Mouse (Mus musculus) forebrain, embryonic 15.5 days (tissue): ENCODE measurements at regions not wholly inside any gene's neighbourhood (a gene's known extent, or its start where the extent isn't known, plus 50 kb on each side); places are given as distances from the start of the nearest gene placed in this dataset.

Experiments used
- ATAC-seq: fragments of 200-750 bp; cut with Nextera tagmentation; replicated peaks from 2 replicates; pipeline ENCODE4 v1.8.0; 2017; ENCODE audit warnings: mild to moderate bottlenecking, moderate TSS enrichment, moderate library complexity
- H3K27ac ChIP-seq: fragments of 300-500 bp; sonication (generic); replicated peaks from 2 replicates; pipeline ENCODE4 v1.5.1; 2015; ENCODE audit warnings: mild to moderate bottlenecking, inconsistent platforms
- H3K27me3 ChIP-seq: fragments of 300-500 bp; sonication (generic); 2 replicates; pipeline ENCODE4 v1.6.1; 2015; ENCODE audit warnings: inconsistent platforms
- H3K36me3 ChIP-seq: fragments of 300-500 bp; sonication (generic); 2 replicates; pipeline ENCODE4 v1.6.1; 2015; ENCODE audit warnings: mild to moderate bottlenecking, inconsistent platforms
- H3K4me1 ChIP-seq: fragments of 300-500 bp; sonication (generic); 2 replicates; pipeline ENCODE4 v1.6.1; 2015; ENCODE audit warnings: inconsistent platforms
- H3K4me2 ChIP-seq: fragments of 300-500 bp; sonication (generic); replicated peaks from 2 replicates; pipeline ENCODE4 v1.6.1; 2015; ENCODE audit warnings: mild to moderate bottlenecking, inconsistent platforms
- H3K4me3 ChIP-seq: fragments of 300-500 bp; sonication (generic); 2 replicates; pipeline ENCODE4 v1.5.1; 2015; ENCODE audit warnings: mild to moderate bottlenecking, inconsistent platforms
- H3K9ac ChIP-seq: fragments of 300-500 bp; sonication (generic); replicated peaks from 2 replicates; pipeline ENCODE4 v1.6.1; 2015; ENCODE audit warnings: mild to moderate bottlenecking, inconsistent platforms
- H3K9me3 ChIP-seq: fragments of 300-500 bp; sonication (generic); 2 replicates; pipeline ENCODE4 v1.6.1; 2016; ENCODE audit warnings: inconsistent platforms
- WGBS: fragments of 180-500 bp; shearing (Covaris S2); methylation state at CpG from one replicate; pipeline ENCODE4 v1.1.7; 2015; ENCODE audit warnings: mixed read lengths; 5-methylcytosine and 5-hydroxymethylcytosine counted together

DNA sequence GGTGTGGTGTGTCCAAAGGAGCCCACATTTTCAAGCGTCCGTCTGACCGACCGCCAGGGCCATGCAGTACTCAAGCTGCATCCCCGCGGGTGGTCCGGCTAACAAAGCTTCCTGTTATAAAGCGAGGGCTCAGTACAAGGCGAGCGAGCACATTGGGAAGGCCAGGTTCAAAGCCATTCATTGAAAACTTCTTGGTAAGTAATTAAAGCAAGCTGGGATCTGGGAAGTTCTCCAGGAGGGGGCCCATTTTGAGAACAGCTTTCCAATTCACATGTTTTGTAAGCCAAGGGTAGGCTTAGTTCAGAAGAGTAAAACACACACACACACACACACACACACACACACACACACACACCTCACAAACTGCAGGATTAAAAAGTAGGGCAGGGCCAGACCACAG, 57.3 kb upstream of the Prep start:
- Histone ChIP-seq H3K4me3 (no peak overlapping the region), H3K4me1 (peaks cover 6% of the 10 kb centered on the region; the same call in 1 of the 2 replicates), H3K9me3 (no peaks in the 10 kb centered on the region), H3K9ac (no peak overlapping the region), H3K27me3 (peaks cover 12% of the 10 kb centered on the region; the same call in 1 of the 2 replicates), H3K4me2 (no peak overlapping the region), H3K27ac (no peak overlapping the region), H3K36me3 (no peaks in the 10 kb centered on the region)
- WGBS = under 1% methylated on average over 10 of the region's 10 CpGs
- ATAC-seq = peak; percentile 97

DNA sequence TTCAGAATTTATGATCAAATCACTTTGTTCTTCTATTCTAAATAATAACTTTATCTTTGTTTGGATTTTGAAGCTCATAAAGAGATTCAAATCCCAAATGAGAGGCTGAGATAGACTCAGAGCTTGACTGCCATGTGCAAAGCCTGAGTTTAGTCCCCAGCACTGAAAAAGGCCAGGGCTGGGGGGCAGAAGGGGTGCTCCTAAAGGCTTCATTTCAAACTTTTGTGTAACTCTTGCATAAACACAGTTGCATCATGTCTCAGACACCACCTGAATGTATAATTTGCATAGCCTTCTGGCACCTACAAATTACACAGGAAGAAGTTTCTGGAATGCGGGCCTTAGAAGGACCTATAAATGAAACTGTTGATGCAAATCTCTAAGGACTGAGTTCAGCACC, 57.8 kb upstream of the Prep start:
- Histone ChIP-seq H3K27me3 (peaks cover 12% of the 10 kb centered on the region; the same call in 1 of the 2 replicates), H3K4me3 (no peak overlapping the region), H3K9me3 (no peaks in the 10 kb centered on the region), H3K9ac (no peak overlapping the region), H3K4me1 (peaks cover 6% of the 10 kb centered on the region; the same call in 1 of the 2 replicates), H3K27ac (no peak overlapping the region), H3K36me3 (no peaks in the 10 kb centered on the region), H3K4me2 (no peak overlapping the region)
- ATAC-seq = peak; percentile 66
- WGBS = 25% methylated on average over 1 of the region's 1 CpGs

DNA sequence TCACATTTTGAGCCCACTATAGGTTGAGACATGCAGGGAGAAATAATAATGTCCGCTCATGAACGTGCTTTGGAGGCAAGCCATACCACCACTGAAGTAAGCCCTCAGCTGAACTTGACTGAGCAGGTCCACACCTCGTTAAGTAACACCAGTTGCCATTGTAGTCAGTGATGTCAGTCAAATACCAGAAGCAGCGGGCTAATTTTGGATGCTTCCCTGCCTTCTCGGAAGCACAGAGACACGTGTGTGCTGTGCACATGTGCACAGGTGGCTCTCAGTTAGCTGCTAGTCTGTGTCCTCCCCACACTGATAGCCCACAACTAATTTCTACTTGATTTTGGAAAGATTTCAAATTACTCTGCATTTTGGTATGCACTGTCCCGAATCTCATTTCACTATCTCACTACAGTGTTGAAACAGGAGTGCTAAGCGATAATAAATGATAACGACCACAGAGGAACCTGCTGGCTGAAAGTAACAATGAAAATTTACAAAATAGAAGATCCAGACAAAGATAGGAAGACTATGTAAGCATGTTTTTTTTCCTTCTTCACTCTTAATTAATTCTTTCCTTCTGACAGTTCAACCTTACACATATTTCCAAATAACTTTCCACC, 62.9 kb upstream of the Prep start:
- WGBS = 52% methylated on average over 9 of the region's 9 CpGs
- H3K4me1 ChIP-seq = peaks cover 12% of the 10 kb centered on the region

GRCm38 (mm10) chr10:45003344-45003681, 63.7 kb upstream of the Prep start:
- 45% methylated on average over 2 of the region's 2 CpGs for WGBS
- Histone ChIP-seq H3K27ac (no peak overlapping the region), H3K4me2 (no peak overlapping the region), H3K9me3 (no peaks in the 10 kb centered on the region), H3K36me3 (no peaks in the 10 kb centered on the region), H3K4me3 (no peak overlapping the region), H3K4me1 (peaks cover 11% of the 10 kb centered on the region), H3K27me3 (peaks cover 10% of the 10 kb centered on the region; the same call in 1 of the 2 replicates), H3K9ac (no peak overlapping the region)
- ATAC-seq = no peak

More for the DNA sequence above, 62.9 kb upstream of the Prep start:
- Histone ChIP-seq H3K27ac (no peak overlapping the region), H3K9me3 (no peaks in the 10 kb centered on the region), H3K27me3 (peaks cover 8% of the 10 kb centered on the region; the same call in 1 of the 2 replicates), H3K9ac (no peak overlapping the region), H3K36me3 (no peaks in the 10 kb centered on the region), H3K4me3 (no peak overlapping the region), H3K4me2 (no peak overlapping the region)
- ATAC-seq = no peak

- ATAC-seq = no peak
- H3K4me1 ChIP-seq = peaks cover 15% of the 10 kb centered on the region
These were observed 64.2 kb upstream of the Prep start for GRCm38 (mm10) chr10:45002637-45003343.

DNA sequence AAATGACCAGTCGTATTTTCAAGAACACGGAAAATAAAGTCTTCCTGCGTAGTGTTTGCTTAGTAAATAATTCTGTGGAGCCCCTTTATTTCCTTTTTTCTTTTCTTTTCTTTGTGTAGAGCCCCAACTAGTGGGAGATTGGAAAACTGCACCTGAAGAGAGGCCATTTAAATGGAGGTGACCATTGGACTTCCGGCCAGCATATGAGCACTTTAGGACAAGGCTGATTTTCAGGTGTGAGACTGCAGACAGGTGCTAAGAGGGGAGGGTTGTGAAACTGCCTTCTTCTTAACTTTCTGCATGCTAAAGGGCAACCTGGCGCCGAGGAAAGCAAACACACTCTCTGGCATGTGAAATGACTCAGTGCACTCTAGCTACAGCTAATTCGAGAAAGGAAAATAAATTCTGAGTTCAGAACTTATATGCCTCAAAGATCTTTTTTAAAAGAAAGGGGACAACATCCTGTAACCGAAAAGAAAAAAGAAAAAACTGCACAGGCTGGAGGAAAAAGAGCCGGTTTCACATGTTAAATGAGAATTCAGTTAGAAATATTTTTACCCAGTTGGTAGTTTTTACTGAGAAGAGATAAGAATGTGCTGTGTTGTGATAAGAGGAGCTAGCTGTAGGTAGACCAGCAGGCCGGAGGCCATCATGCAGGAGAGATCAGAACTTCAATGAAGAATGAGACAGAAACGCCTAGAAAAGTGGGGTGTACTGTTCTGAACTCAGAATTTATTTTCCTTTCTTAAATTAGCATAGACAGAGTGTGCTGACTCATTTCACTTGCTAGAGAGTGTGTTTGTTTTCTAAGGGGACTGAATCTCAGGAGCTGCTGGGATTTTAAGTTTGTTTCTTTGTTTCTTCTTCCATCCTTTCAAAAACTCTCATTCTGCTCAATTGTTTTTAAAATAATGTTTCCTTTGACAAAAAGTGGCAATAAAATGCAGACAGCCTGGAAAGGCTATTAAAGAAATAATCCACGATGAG, 65.8 kb upstream of the Prep start:
- H3K4me1 ChIP-seq = peaks cover 22% of the 10 kb centered on the region
- no peaks in the 10 kb centered on the region for H3K36me3 ChIP-seq
- peak overlapping the region; percentile 35 for H3K4me3 ChIP-seq
- no peaks in the 10 kb centered on the region for H3K9me3 ChIP-seq
- WGBS = 47% methylated on average over 12 of the region's 12 CpGs
- peak; percentile 35 for ATAC-seq
- H3K27me3 ChIP-seq = peaks cover 8% of the 10 kb centered on the region; the same call in 1 of the 2 replicates
- H3K9ac ChIP-seq = peak overlapping the region; percentile 54
- no peak overlapping the region for H3K27ac ChIP-seq
- peak overlapping the region; percentile 51 for H3K4me2 ChIP-seq

More at GRCm38 (mm10) chr10:45002637-45003343, 64.2 kb upstream of the Prep start:
- WGBS = 51% methylated on average over 8 of the region's 8 CpGs
- Histone ChIP-seq H3K27ac (no peak overlapping the region), H3K27me3 (peaks cover 8% of the 10 kb centered on the region; the same call in 1 of the 2 replicates), H3K9ac (no peak overlapping the region), H3K4me2 (no peak overlapping the region), H3K36me3 (no peaks in the 10 kb centered on the region), H3K4me3 (no peak overlapping the region), H3K9me3 (no peaks in the 10 kb centered on the region)

GRCm38 (mm10) chr10:45000027-45000840, 66.8 kb upstream of the Prep start:
- Histone ChIP-seq H3K9ac (peak overlapping the region; percentile 54), H3K36me3 (no peaks in the 10 kb centered on the region), H3K4me1 (peaks cover 22% of the 10 kb centered on the region), H3K27ac (no peak overlapping the region), H3K27me3 (peaks cover 8% of the 10 kb centered on the region; the same call in 1 of the 2 replicates), H3K4me3 (peak overlapping the region; percentile 35), H3K4me2 (peak overlapping the region; percentile 51), H3K9me3 (no peaks in the 10 kb centered on the region)
- 14% methylated on average over 18 of the region's 18 CpGs for WGBS
- ATAC-seq = peak; percentile 65

GRCm38 (mm10) chr10:44997906-44998289, 69.1 kb upstream of the Prep start:
- H3K36me3 ChIP-seq = no peaks in the 10 kb centered on the region
- 3% methylated on average over 4 of the region's 4 CpGs for WGBS
- ATAC-seq = no peak
- H3K4me3 ChIP-seq = peak overlapping the region; percentile 22
- H3K4me2 ChIP-seq = peak overlapping the region; percentile 39
- peaks cover 28% of the 10 kb centered on the region for H3K4me1 ChIP-seq
- no peak overlapping the region for H3K27ac ChIP-seq
- peaks cover 8% of the 10 kb centered on the region; the same call in 1 of the 2 replicates for H3K27me3 ChIP-seq
- H3K9ac ChIP-seq = 0 out of 2 replicates have a peak overlapping the region, but pooled peaks have one; percentile 9
- H3K9me3 ChIP-seq = no peaks in the 10 kb centered on the region

DNA sequence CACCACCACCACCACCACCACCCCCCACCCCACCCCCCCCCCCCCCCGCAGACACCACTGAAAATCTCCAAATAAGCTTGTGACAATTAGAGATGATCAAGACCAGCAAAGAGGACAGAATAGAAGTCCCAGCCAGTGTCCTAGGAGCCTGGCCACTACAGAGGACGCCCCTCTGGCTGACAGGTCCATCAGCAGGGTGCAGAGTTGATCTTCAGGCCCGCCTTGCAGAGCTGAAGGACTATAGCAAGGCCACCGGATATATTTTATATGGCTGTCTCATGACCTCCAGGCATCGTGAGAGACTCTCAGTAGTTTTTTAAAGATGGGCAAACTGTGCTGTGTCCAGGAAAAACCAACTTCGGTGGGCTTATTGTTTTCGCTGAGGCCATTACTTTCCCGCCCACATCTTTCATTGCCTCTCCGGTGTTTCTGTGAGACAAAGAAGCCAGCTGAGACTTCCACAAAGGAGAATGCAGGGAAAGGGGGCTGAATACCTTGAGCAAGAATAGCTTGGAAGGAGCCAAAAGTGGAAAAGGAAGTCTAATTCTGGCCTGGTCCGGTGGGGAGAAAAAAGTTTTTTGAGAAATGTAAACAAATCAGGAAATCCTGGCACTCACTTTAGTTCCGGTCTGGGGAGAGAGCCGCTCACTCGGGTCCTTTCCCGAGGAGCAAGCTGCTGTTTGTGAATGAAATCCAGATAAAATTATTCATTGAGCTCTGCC, 69.7 kb upstream of the Prep start:
- 0 out of 2 replicates have a peak, but pooled peaks have one; percentile 16 for ATAC-seq
- peak overlapping the region; percentile 39 for H3K4me2 ChIP-seq
- H3K27me3 ChIP-seq = peaks cover 5% of the 10 kb centered on the region
- peaks cover 28% of the 10 kb centered on the region for H3K4me1 ChIP-seq
- 4% methylated on average over 14 of the region's 14 CpGs for WGBS
- no peaks in the 10 kb centered on the region for H3K9me3 ChIP-seq
- H3K27ac ChIP-seq = no peak overlapping the region
- peak overlapping the region; percentile 22 for H3K4me3 ChIP-seq
- H3K9ac ChIP-seq = 0 out of 2 replicates have a peak overlapping the region, but pooled peaks have one; percentile 9
- H3K36me3 ChIP-seq = no peaks in the 10 kb centered on the region

DNA sequence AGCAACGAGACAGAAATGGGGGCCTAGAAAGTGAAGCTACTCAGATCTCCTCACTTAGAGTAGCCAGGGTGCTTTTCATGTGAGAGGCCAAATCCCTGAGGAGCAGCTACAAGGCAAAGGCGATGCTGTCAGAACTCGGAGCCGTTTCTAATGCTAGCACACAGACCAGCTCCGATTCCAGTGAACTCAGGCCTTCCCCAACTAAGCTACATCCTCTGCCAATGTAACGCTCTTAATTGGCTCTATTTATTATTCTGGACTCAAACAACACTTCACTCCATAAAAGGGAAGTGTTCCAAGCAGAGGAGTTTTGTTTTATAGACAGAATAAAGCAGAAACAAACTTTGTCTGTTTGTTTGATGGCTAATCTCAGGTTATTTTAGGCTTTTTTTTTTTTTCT, 71.2 kb upstream of the Prep start:
- no peaks in the 10 kb centered on the region for H3K9me3 ChIP-seq
- no peaks in the 10 kb centered on the region for H3K36me3 ChIP-seq
- H3K27me3 ChIP-seq = peaks cover 8% of the 10 kb centered on the region
- ATAC-seq = no peak
- peaks cover 28% of the 10 kb centered on the region for H3K4me1 ChIP-seq
- no peak overlapping the region for H3K4me2 ChIP-seq
- no peak overlapping the region for H3K4me3 ChIP-seq
- 24% methylated on average over 6 of the region's 6 CpGs for WGBS
- H3K9ac ChIP-seq = no peak overlapping the region
- H3K27ac ChIP-seq = no peak overlapping the region
